In genomic region chr8:44694861-44695260, GRCm38 (mm10) we compare ENCODE assay signal across 11 mouse cellular contexts.
A peak's percentile ranks its signal among the peaks of the same experiment; 100 is the strongest.
DNase-seq lines count a peak whose midpoint lies in the region; ATAC-seq and TF ChIP-seq lines count a peak whose summit lies in the region.
"Had no signal": no experiment of that assay in that cellular context is flagged by ENCODE, and none has a peak within 500 bp of the region (broad histone marks: within the 10 kb centered on the region; RNA-seq: fewer than 3 reads in every experiment).

No protein-coding gene starts in this region.

- TF ChIP-seq CTCF in forebrain, postnatal 0 days (IDR thresholded peaks at IDR 0.05; ENCODE audit: low read depth) = no peak
- no peak for TF ChIP-seq CTCF in midbrain, postnatal 0 days (IDR thresholded peaks at IDR 0.05)

- H3K27ac ChIP-seq in forebrain, postnatal 0 days (ENCODE audit: low read depth, low read length) = no peak overlapping the region
- H3K27ac ChIP-seq in forebrain, embryonic 13.5 days = no peak overlapping the region
- H3K27ac ChIP-seq in midbrain, embryonic 13.5 days = peak overlapping the region; percentile 51; the same call in 1 of the 2 replicates
- H3K27ac ChIP-seq in midbrain, embryonic 10.5 days (replicated peaks) = no peak overlapping the region
- H3K27ac ChIP-seq in heart, embryonic 10.5 days = peak overlapping the region; percentile 73; the same call in 1 of the 2 replicates
- H3K27ac ChIP-seq in midbrain, postnatal 0 days (ENCODE audit: low read depth, low read length) = no peak overlapping the region
- H3K27ac ChIP-seq: limb, embryonic 13.5 days had no signal

- no peaks in the 10 kb centered on the region for H3K9me3 ChIP-seq in forebrain, postnatal 0 days (ENCODE audit: low read length)
- H3K9me3 ChIP-seq in forebrain, embryonic 13.5 days (replicated peaks) = no peaks in the 10 kb centered on the region
- no peaks in the 10 kb centered on the region for H3K9me3 ChIP-seq in midbrain, embryonic 13.5 days
- no peaks in the 10 kb centered on the region for H3K9me3 ChIP-seq in midbrain, embryonic 10.5 days (replicated peaks)
- H3K9me3 ChIP-seq in heart, embryonic 10.5 days = no peaks in the 10 kb centered on the region
- H3K9me3 ChIP-seq in midbrain, postnatal 0 days (ENCODE audit: low read length) = no peaks in the 10 kb centered on the region
- H3K9me3 ChIP-seq: limb, embryonic 13.5 days had no signal

- no peaks in the 10 kb centered on the region for H3K27me3 ChIP-seq in forebrain, postnatal 0 days (ENCODE audit: insufficient read depth, low read length)
- no peaks in the 10 kb centered on the region for H3K27me3 ChIP-seq in forebrain, embryonic 13.5 days
- no peaks in the 10 kb centered on the region for H3K27me3 ChIP-seq in midbrain, embryonic 13.5 days
- H3K27me3 ChIP-seq in midbrain, embryonic 10.5 days (ENCODE audit: low read depth, poor library complexity, severe bottlenecking) = no peaks in the 10 kb centered on the region
- H3K27me3 ChIP-seq in heart, embryonic 10.5 days (ENCODE audit: insufficient read depth, poor library complexity, severe bottlenecking) = no peaks in the 10 kb centered on the region
- no peaks in the 10 kb centered on the region for H3K27me3 ChIP-seq in midbrain, postnatal 0 days (ENCODE audit: insufficient read depth, low read length)

- ATAC-seq in forebrain, postnatal 0 days = 0 out of 2 replicates have a peak, but pooled peaks have one; percentile 30
- ATAC-seq in forebrain, embryonic 13.5 days = no peak
- peak; percentile 56 for ATAC-seq in midbrain, embryonic 13.5 days
- no peak for ATAC-seq in midbrain, postnatal 0 days (ENCODE audit: low FRiP score)
- ATAC-seq: forebrain, embryonic 16.5 days had no signal

- DNase-seq in forebrain, postnatal 0 days = peak; percentile 49
- DNase-seq in midbrain, embryonic 10.5 days (ENCODE audit: low spot score) = no peak
- no peak for DNase-seq in heart, embryonic 10.5 days (ENCODE audit: low spot score)
- no peak for DNase-seq in midbrain, postnatal 0 days (ENCODE audit: low spot score)
- DNase-seq in thymus, postnatal 0 days (ENCODE audit: low spot score) = no peak
- DNase-seq in adrenal gland, postnatal 14 days = no peak
- DNase-seq: adrenal gland, postnatal 36 days had no signal

- 34% methylated on average over 9 of the region's 9 CpGs for WGBS in forebrain, postnatal 0 days
- WGBS in forebrain, embryonic 13.5 days = 57% methylated on average over 9 of the region's 9 CpGs
- 64% methylated on average over 9 of the region's 9 CpGs for WGBS in midbrain, embryonic 13.5 days
- WGBS in midbrain, embryonic 10.5 days = 83% methylated on average over 9 of the region's 9 CpGs
- WGBS in heart, embryonic 10.5 days = 28% methylated on average over 9 of the region's 9 CpGs
- 35% methylated on average over 9 of the region's 9 CpGs for WGBS in midbrain, postnatal 0 days

- H3K4me3 ChIP-seq in forebrain, postnatal 0 days (ENCODE audit: low read depth, low read length) = no peak overlapping the region
- H3K4me3 ChIP-seq in forebrain, embryonic 13.5 days = no peak overlapping the region
- H3K4me3 ChIP-seq in midbrain, embryonic 13.5 days (replicated peaks) = no peak overlapping the region
- no peak overlapping the region for H3K4me3 ChIP-seq in midbrain, embryonic 10.5 days
- H3K4me3 ChIP-seq in heart, embryonic 10.5 days = peak overlapping the region; percentile 36
- H3K4me3 ChIP-seq in midbrain, postnatal 0 days (ENCODE audit: low read depth, low read length) = no peak overlapping the region
- H3K4me3 ChIP-seq: limb, embryonic 13.5 days had no signal

- no peak overlapping the region for H3K9ac ChIP-seq in forebrain, postnatal 0 days
- H3K9ac ChIP-seq in forebrain, embryonic 13.5 days = no peak overlapping the region
- no peak overlapping the region; the same call in 1 of the 2 replicates for H3K9ac ChIP-seq in midbrain, embryonic 13.5 days (replicated peaks)
- 0 out of 2 replicates have a peak overlapping the region, but pooled peaks have one; percentile 24 for H3K9ac ChIP-seq in midbrain, postnatal 0 days (replicated peaks; ENCODE audit: low read length, poor library complexity, severe bottlenecking)
- H3K9ac ChIP-seq: limb, embryonic 13.5 days had no signal

- H3K4me1 ChIP-seq in forebrain, postnatal 0 days (ENCODE audit: insufficient read depth) = peaks cover 11% of the 10 kb centered on the region; the same call in 1 of the 2 replicates
- H3K4me1 ChIP-seq in forebrain, embryonic 13.5 days = peaks cover 27% of the 10 kb centered on the region
- H3K4me1 ChIP-seq in midbrain, embryonic 13.5 days (replicated peaks) = peaks cover 27% of the 10 kb centered on the region
- H3K4me1 ChIP-seq in midbrain, embryonic 10.5 days = no peaks in the 10 kb centered on the region; the same call in 1 of the 2 replicates
- peaks cover 30% of the 10 kb centered on the region for H3K4me1 ChIP-seq in heart, embryonic 10.5 days
- H3K4me1 ChIP-seq in midbrain, postnatal 0 days (ENCODE audit: insufficient read depth, low read length) = peaks cover 3% of the 10 kb centered on the region; the same call in 1 of the 2 replicates

- H3K36me3 ChIP-seq in forebrain, postnatal 0 days (ENCODE audit: insufficient read depth) = no peaks in the 10 kb centered on the region
- no peaks in the 10 kb centered on the region for H3K36me3 ChIP-seq in forebrain, embryonic 13.5 days (ENCODE audit: poor library complexity, severe bottlenecking)
- H3K36me3 ChIP-seq in midbrain, embryonic 13.5 days = no peaks in the 10 kb centered on the region
- no peaks in the 10 kb centered on the region for H3K36me3 ChIP-seq in midbrain, embryonic 10.5 days
- no peaks in the 10 kb centered on the region for H3K36me3 ChIP-seq in heart, embryonic 10.5 days
- H3K36me3 ChIP-seq in midbrain, postnatal 0 days (ENCODE audit: insufficient read depth, low read length) = no peaks in the 10 kb centered on the region
- H3K36me3 ChIP-seq: limb, embryonic 13.5 days had no signal

- H3K4me2 ChIP-seq in forebrain, postnatal 0 days (ENCODE audit: low read depth) = peak overlapping the region; percentile 23
- no peak overlapping the region for H3K4me2 ChIP-seq in forebrain, embryonic 13.5 days
- peak overlapping the region; percentile 17; the same call in 1 of the 2 replicates for H3K4me2 ChIP-seq in midbrain, embryonic 13.5 days (replicated peaks)
- 0 out of 2 replicates have a peak overlapping the region, but pooled peaks have one; percentile 6 for H3K4me2 ChIP-seq in midbrain, postnatal 0 days (ENCODE audit: low read depth, low read length, poor library complexity, severe bottlenecking)
- H3K4me2 ChIP-seq: limb, embryonic 13.5 days had no signal

Comparison
In these comparisons a context has a peak if more than half of its experiments do, and no peak if none do; other contexts are left out.
1. ATAC-seq: peak in forebrain, postnatal 0 days (single experiment) and midbrain, embryonic 13.5 days (single experiment); none in forebrain, embryonic 13.5 days (single experiment) and midbrain, postnatal 0 days (single experiment).
2. H3K27ac ChIP-seq: peak in midbrain, embryonic 13.5 days (single experiment) and heart, embryonic 10.5 days (single experiment); none in forebrain, postnatal 0 days (single experiment), forebrain, embryonic 13.5 days (single experiment), midbrain, embryonic 10.5 days (single experiment) and midbrain, postnatal 0 days (single experiment).